Mouse (Mus musculus): ENCODE results near the gene Cspg4. TPM values are rescaled to one million over a fixed set of nuclear protein-coding genes. Genes with fewer than 3 reads are reported as not detected.
"Not testable (repeated sequence)": the region's sequence is repeated elsewhere in the genome, so short reads cannot be mapped to it uniquely, and the experiment has no call there.

Cspg4 gene
- total RNA-seq, 2 experiments from 2014 or later = 19.9 to 25.1 TPM

DNA sequence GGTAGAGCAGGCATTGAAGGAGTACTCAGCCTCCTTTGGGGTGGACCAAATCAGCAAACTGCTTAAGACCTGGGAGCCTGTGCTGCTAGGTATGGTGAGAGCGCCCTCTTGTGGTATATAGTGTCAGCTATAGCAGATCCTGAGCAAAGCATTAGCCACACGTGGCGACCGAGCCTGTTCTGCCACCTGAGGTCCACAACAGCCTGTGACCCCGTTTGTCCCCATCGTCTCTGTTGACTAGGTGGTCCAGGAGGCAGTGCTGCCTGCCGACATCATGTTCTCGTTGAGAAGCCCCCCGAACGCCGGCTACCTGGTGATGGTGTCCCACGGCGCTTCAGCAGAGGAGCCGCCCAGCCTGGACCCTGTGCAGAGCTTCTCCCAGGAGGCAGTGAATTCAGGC is 25.0 kb downstream of the Cspg4 start:
- peak; percentile 40 to 70 for DNase-seq (ENCODE audit: extremely low spot score in 1 of 2, low spot score in 1 of 2)

DNA sequence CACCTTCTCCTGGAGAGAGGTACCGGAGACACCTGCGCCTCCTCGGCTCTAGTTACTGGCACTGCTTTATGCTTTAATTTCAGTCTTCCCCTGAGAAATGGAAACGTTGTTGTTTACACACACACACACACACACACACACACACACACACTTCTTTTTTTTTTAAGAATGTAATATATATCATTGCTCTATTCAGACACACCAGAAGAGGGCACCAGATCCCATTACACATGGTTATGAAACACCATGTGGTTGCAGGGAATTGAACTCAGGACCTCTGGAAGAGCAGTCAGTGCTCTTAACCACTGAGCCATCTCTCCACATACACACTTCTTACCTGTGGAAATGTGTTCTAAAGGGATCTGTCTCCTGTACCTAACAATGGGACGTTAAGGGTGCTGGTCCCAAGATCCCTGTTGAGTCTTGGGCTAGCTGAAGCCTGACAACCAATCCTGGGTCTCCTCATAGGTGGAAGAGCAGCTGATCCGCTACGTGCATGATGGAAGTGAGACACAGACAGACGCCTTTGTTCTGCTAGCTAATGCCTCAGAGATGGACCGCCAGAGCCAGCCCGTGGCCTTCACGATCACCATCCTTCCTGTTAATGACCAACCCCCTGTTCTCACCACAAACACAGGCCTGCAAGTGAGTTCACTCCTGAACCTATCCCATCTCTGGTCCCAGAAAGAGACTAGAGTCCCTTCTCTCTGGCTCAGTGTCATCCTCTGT is 25.9 kb downstream of the Cspg4 start:
- DNase-seq (ENCODE audit: extremely low spot score in 1 of 2, low spot score in 1 of 2) = no peak

DNA sequence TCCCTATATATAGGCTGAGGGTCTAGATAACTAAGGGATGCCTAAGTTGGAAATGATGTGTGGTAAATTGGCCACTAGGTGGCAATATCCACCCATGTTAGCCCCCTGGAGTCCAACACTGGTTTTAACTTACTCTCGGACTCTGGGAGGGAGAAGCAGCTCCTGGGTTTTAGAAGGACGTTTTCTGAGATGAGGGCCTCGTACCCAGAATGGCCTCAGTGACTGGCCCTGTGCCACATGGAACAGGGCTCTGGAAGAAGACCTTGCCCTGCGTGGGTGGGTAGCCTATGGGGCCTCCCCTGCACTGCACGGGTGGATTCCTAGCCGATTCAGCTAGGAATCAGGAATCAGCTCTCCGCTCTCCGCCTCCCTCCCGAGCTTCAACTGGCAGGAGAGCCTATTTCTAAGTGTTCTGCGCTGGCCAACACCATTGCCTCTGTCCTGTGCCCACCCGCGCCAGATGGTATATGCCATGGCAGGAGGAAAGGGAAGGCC is 26.7 kb downstream of the Cspg4 start:
- peak; percentile 52 to 54 for DNase-seq (ENCODE audit: extremely low spot score in 1 of 2, low spot score in 1 of 2)

- DNase-seq (ENCODE audit: extremely low spot score in 1 of 2, low spot score in 1 of 2) = no peak
Observed at GRCm38 (mm10) chr9:56892111-56892510, 27.3 kb downstream of the Cspg4 start.

- no peak for DNase-seq (ENCODE audit: extremely low spot score in 1 of 2, low spot score in 1 of 2)
Observed at GRCm38 (mm10) chr9:56893313-56893712, 28.5 kb downstream of the Cspg4 start.

DNA sequence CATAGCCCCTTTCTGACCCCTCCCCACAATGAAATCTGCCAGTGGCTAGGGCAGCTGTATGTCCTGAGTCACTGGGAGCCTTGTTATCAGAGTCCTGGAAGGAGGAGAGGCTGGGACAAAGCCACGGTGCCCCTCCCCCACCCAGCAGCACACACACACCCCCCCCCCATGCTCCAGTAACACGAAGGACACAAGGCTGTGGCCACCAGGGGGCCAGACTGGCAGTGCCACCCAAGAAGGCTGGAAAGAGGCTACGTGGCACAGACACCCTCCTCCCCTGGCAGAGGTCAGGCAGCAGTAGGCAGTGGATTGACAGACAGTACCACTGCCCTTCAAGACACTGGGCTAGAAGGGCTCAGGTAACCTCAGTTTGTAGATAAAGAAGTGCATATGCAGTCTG is 29.2 kb downstream of the Cspg4 start:
- DNase-seq (ENCODE audit: extremely low spot score in 1 of 2, low spot score in 1 of 2) = no peak

GRCm38 (mm10) chr9:56896779-56897178 is 31.9 kb downstream of the Cspg4 start:
- DNase-seq (ENCODE audit: extremely low spot score in 1 of 2, low spot score in 1 of 2) = no peak

DNA sequence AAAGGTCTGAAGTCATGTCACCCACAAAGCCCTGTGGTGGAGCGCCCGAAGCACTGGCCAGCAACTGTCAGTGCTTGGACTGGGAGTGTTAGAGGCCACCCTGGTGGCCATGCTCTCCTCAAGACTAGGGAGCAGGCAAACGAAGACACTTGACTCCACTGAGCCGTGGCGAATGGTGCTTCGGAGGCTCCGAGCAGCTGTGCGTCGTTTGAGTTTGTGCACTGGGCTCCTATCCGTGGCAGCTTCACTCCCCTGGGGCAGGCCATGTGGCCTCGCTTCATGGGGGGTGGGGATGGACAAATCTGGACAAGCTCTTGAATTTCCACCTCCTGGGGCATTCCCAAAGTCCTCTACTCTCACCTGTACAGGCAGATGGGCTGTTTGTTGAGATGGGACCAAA is 34.6 kb downstream of the Cspg4 start:
- no peak for DNase-seq (ENCODE audit: extremely low spot score in 1 of 2, low spot score in 1 of 2)

GRCm38 (mm10) chr9:56900060-56900459 is 35.2 kb downstream of the Cspg4 start:
- DNase-seq (ENCODE audit: extremely low spot score in 1 of 2, low spot score in 1 of 2) = no peak

- DNase-seq (ENCODE audit: extremely low spot score in 1 of 2, low spot score in 1 of 2) = no peak
Observed at GRCm38 (mm10) chr9:56900571-56900970, 35.7 kb downstream of the Cspg4 start.

- no peak for DNase-seq (ENCODE audit: extremely low spot score in 1 of 2, low spot score in 1 of 2)
Observed at GRCm38 (mm10) chr9:56901187-56901586, 36.4 kb downstream of the Cspg4 start.

- no peak for DNase-seq (ENCODE audit: extremely low spot score in 1 of 2, low spot score in 1 of 2)
Observed at GRCm38 (mm10) chr9:56903662-56904061, 38.8 kb downstream of the Cspg4 start.

DNA sequence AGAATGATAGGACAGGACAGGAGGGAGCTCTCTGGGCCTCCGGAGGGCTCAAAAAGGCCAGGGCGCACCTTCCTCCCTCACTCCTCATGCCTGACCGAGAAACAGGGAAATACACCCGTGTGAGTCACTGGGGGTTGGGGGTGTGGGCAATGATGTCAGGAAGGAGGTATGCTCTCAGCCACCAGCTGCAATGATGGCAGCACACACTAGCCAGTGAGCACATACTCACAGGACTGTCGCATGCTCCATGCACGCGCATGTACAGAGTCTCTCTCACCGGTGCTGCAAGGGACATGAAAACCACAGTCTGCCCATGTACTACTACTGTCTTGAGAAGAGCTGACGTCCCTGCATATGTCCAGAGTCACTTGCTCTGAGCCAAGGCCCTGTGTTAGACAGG is 42.7 kb downstream of the Cspg4 start:
- no peak for DNase-seq (ENCODE audit: extremely low spot score in 1 of 2, low spot score in 1 of 2)

DNA sequence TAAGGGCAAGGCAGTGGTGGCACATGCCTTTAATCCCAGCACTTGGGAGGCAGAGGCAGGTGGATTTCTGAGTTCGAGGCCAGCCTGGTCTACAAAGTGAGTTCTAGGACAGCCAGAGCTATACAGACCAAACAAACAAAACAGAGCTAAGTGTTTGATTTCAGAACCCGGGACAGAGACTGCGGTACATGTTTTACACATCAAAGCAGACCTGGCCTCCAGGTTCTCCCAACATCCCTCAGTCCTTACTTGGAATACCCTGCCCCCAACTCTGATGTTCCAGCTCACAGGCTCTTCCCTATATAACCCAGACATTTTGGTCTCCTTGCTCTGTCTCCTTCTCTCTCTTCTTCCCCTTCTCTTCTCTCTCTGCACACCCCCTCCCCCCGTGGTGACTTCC is 45.2 kb downstream of the Cspg4 start:
- DNase-seq (ENCODE audit: extremely low spot score in 1 of 2, low spot score in 1 of 2) = not testable (repeated sequence)

GRCm38 (mm10) chr9:56911017-56911416 is 46.2 kb downstream of the Cspg4 start:
- DNase-seq (ENCODE audit: extremely low spot score in 1 of 2, low spot score in 1 of 2) = no peak

DNA sequence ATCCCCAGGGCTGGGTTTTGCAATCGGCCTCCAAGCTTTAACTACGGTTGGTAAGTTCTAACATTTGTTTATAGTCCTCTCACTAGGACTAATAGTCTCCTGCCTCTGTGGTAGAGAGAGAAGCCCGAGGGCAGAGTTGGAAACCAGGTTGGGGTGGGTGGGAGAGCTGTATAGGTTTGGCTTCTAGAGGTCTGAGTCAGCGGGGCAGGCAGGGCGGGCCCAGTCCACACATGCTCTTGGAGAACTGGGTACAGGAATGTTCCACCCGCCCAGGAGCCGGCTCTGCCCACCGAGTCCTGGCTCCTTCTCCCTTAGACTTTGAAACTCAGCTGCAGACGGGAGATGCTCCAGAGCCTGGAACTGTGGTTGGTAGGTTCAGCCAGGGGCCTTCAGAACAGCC is 49.2 kb downstream of the Cspg4 start:
- no peak for DNase-seq (ENCODE audit: extremely low spot score in 1 of 2, low spot score in 1 of 2)

- no peak for DNase-seq (ENCODE audit: extremely low spot score in 1 of 2, low spot score in 1 of 2)
Observed at GRCm38 (mm10) chr9:56915116-56915515, 50.3 kb downstream of the Cspg4 start.

- DNase-seq (ENCODE audit: extremely low spot score in 1 of 2, low spot score in 1 of 2) = no peak
Observed at GRCm38 (mm10) chr9:56915695-56916410, 51.0 kb downstream of the Cspg4 start.

- DNase-seq (ENCODE audit: extremely low spot score in 1 of 2, low spot score in 1 of 2) = no peak
Observed at GRCm38 (mm10) chr9:56917131-56917530, 52.3 kb downstream of the Cspg4 start.

GRCm38 (mm10) chr9:56918466-56918865 is 53.6 kb downstream of the Cspg4 start:
- DNase-seq (ENCODE audit: extremely low spot score in 1 of 2, low spot score in 1 of 2) = no peak

GRCm38 (mm10) chr9:56922746-56923145 is 57.9 kb downstream of the Cspg4 start:
- DNase-seq (ENCODE audit: extremely low spot score in 1 of 2, low spot score in 1 of 2) = no peak

Data from layer of hippocampus, postnatal 25 days (tissue).